7 mouse cellular contexts compared by ENCODE assay signal in genomic region chr11:118512257-118512910, GRCm38 (mm10). TPM values are rescaled to one million over a fixed set of nuclear protein-coding genes. Genes with fewer than 3 reads are reported as not detected.
DNase-seq lines count a peak whose midpoint lies in the region; ATAC-seq and TF ChIP-seq lines count a peak whose summit lies in the region.

No protein-coding gene starts in this region.

- peak; percentile 8; the same call in 1 of the 2 replicates for ATAC-seq in lung, postnatal 0 days
- peak; percentile 54 for ATAC-seq in forebrain, embryonic 15.5 days (replicated peaks)
- peak; percentile 35; the same call in 1 of the 2 replicates for ATAC-seq in stomach, embryonic 16.5 days (ENCODE audit: insufficient read depth, low FRiP score)

- WGBS in lung, postnatal 0 days: 25% methylated on average over 13 of the region's 15 CpGs
- WGBS in forebrain, embryonic 15.5 days: 24% methylated on average over 15 of the region's 15 CpGs
- WGBS in limb, embryonic 10.5 days: 66% methylated on average over 15 of the region's 15 CpGs
- 31% methylated on average over 15 of the region's 15 CpGs for WGBS in stomach, embryonic 16.5 days

- DNase-seq in lung, postnatal 0 days (ENCODE audit: low spot score): no peak
- DNase-seq in lung, postnatal 36 days: no peak
- no peak for DNase-seq in limb, embryonic 10.5 days (ENCODE audit: low spot score)
- DNase-seq in layer of hippocampus, postnatal 14 days (ENCODE audit: low spot score in 2 of 2): no peak
- no peak for DNase-seq in thymus, postnatal 4 days

- no peaks in the 10 kb centered on the region for H3K36me3 ChIP-seq in lung, postnatal 0 days (ENCODE audit: insufficient read depth, low read length)
- H3K36me3 ChIP-seq in forebrain, embryonic 15.5 days: no peaks in the 10 kb centered on the region
- H3K36me3 ChIP-seq in limb, embryonic 10.5 days: no peaks in the 10 kb centered on the region
- no peaks in the 10 kb centered on the region for H3K36me3 ChIP-seq in stomach, embryonic 16.5 days (ENCODE audit: control insufficient read depth, insufficient read depth, low read length)

- no peak overlapping the region for H3K4me3 ChIP-seq in lung, postnatal 0 days (ENCODE audit: low read depth, low read length)
- H3K4me3 ChIP-seq in forebrain, embryonic 15.5 days: no peak overlapping the region
- no peak overlapping the region for H3K4me3 ChIP-seq in limb, embryonic 10.5 days
- no peak overlapping the region for H3K4me3 ChIP-seq in stomach, embryonic 16.5 days (replicated peaks; ENCODE audit: low read length)

- no peaks in the 10 kb centered on the region for H3K4me1 ChIP-seq in lung, postnatal 0 days (ENCODE audit: insufficient read depth, low read depth, low read length)
- H3K4me1 ChIP-seq in forebrain, embryonic 15.5 days: peaks cover 26% of the 10 kb centered on the region
- peaks cover 41% of the 10 kb centered on the region for H3K4me1 ChIP-seq in limb, embryonic 10.5 days
- peaks cover 14% of the 10 kb centered on the region for H3K4me1 ChIP-seq in stomach, embryonic 16.5 days (ENCODE audit: control insufficient read depth, insufficient read depth, low read length)

- H3K27me3 ChIP-seq in lung, postnatal 0 days (replicated peaks; ENCODE audit: insufficient read depth, low read length): no peaks in the 10 kb centered on the region
- no peaks in the 10 kb centered on the region for H3K27me3 ChIP-seq in forebrain, embryonic 15.5 days
- peaks cover 48% of the 10 kb centered on the region; the same call in 1 of the 2 replicates for H3K27me3 ChIP-seq in limb, embryonic 10.5 days (ENCODE audit: low read depth, poor library complexity, severe bottlenecking)
- no peaks in the 10 kb centered on the region for H3K27me3 ChIP-seq in stomach, embryonic 16.5 days (ENCODE audit: control insufficient read depth, insufficient read depth, low read length)

- no peak overlapping the region for H3K4me2 ChIP-seq in lung, postnatal 0 days (replicated peaks; ENCODE audit: low read depth, low read length)
- peak overlapping the region; percentile 20; the same call in 1 of the 2 replicates for H3K4me2 ChIP-seq in forebrain, embryonic 15.5 days (replicated peaks)
- H3K4me2 ChIP-seq in stomach, embryonic 16.5 days (ENCODE audit: low read depth, low read length): no peak overlapping the region

- H3K9ac ChIP-seq in lung, postnatal 0 days (replicated peaks; ENCODE audit: low read depth): no peak overlapping the region
- no peak overlapping the region for H3K9ac ChIP-seq in forebrain, embryonic 15.5 days (replicated peaks)
- peak overlapping the region; percentile 31; the same call in 1 of the 2 replicates for H3K9ac ChIP-seq in stomach, embryonic 16.5 days (ENCODE audit: low read length)

- no peak for TF ChIP-seq EP300 in lung, postnatal 0 days (IDR thresholded peaks at IDR 0.05)

- TF ChIP-seq CTCF in lung, postnatal 0 days (IDR thresholded peaks at IDR 0.05): no peak

- H3K9me3 ChIP-seq in lung, postnatal 0 days (ENCODE audit: low read length): no peaks in the 10 kb centered on the region
- no peaks in the 10 kb centered on the region for H3K9me3 ChIP-seq in forebrain, embryonic 15.5 days
- no peaks in the 10 kb centered on the region for H3K9me3 ChIP-seq in limb, embryonic 10.5 days (replicated peaks)
- H3K9me3 ChIP-seq in stomach, embryonic 16.5 days (replicated peaks; ENCODE audit: control insufficient read depth, low read length): no peaks in the 10 kb centered on the region

- no peak overlapping the region for H3K27ac ChIP-seq in lung, postnatal 0 days (ENCODE audit: low read length)
- peak overlapping the region; percentile 67 for H3K27ac ChIP-seq in forebrain, embryonic 15.5 days (replicated peaks)
- H3K27ac ChIP-seq in limb, embryonic 10.5 days: peak overlapping the region; percentile 51
- H3K27ac ChIP-seq in stomach, embryonic 16.5 days (ENCODE audit: low read length): no peak overlapping the region

RNA-seq across cellular contexts. Expression of gene Engase, which starts 35.8 kb away (rescaled TPM):
- polyA plus RNA-seq in lung, postnatal 0 days (2015; fragmentation: Nextera tagmentation; extraction: Ambion mirVana): 4.7 and 4.9 TPM in 2 replicates
- 5.3 and 6.8 TPM in 2 replicates for polyA plus RNA-seq in forebrain, embryonic 15.5 days (2015; fragmentation: Nextera tagmentation; extraction: Ambion mirVana)
- polyA plus RNA-seq in limb, embryonic 10.5 days (2016; fragmentation: Nextera tagmentation; extraction: Ambion mirVana): 7.1 and 8.8 TPM in 2 replicates
- polyA plus RNA-seq in stomach, embryonic 16.5 days (2015; fragmentation: Nextera tagmentation; extraction: Ambion mirVana): 10.0 and 11.3 TPM in 2 replicates
- total RNA-seq in layer of hippocampus, postnatal 14 days (2021): 10 to 100 TPM; 14.7 to 18.4 TPM

Comparison
In these comparisons a context has a peak if more than half of its experiments do, and no peak if none do; other contexts are left out.
1. H3K27ac ChIP-seq: peak in forebrain, embryonic 15.5 days (single experiment) and limb, embryonic 10.5 days (single experiment); none in lung, postnatal 0 days (single experiment) and stomach, embryonic 16.5 days (single experiment).
2. Peak in every context shown above with its lines, with median percentiles within 50 percentile points of each other: ATAC-seq.